Mouse (Mus musculus): Measurements from ENCODE around the gene Gm48552. TPM values are rescaled to one million over a fixed set of nuclear protein-coding genes. Genes with fewer than 3 reads are reported as not detected.
A peak's percentile ranks its signal among the peaks of the same experiment; 100 is the strongest.

Gene Gm48552
- polyA plus RNA-seq, 1 experiment from 2014 or later, result 1.2 TPM

DNA sequence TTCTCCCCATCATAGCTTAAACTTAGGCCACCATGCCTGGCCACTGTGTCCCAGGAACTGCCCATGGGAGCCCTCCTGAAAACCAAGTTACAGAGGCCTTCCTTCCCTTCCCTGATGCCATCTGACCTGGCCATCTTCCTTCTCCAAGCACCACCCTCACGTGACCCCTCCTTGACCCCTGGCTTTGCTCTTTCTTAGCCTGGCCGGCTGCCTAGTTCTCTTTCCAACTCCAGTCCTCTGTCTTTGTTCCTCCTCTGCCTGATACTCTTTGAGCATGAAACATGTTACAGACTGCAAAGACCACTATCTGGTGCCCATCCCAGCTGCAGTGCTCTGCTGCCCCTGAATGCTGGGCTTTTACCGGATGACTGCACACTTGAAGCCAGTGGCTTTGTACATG is 568 bp downstream of the Gm48552 start:
- no peaks in the 10 kb centered on the region for H3K9me3 ChIP-seq (replicated peaks)
- H3K9ac ChIP-seq, result peak overlapping the region; percentile 52; the same call in 1 of the 2 replicates
- ATAC-seq (ENCODE audit: insufficient number of reproducible peaks, low FRiP score), result no peak
- H3K36me3 ChIP-seq, result peaks cover 34% of the 10 kb centered on the region
- H3K27ac ChIP-seq (ENCODE audit: poor library complexity, severe bottlenecking), result peak overlapping the region; percentile 47; the same call in 1 of the 2 replicates
- H3K27me3 ChIP-seq (replicated peaks), result no peaks in the 10 kb centered on the region
- no peak overlapping the region for H3K4me3 ChIP-seq
- WGBS, result 53% methylated on average over 3 of the region's 3 CpGs
- no peak overlapping the region for H3K4me2 ChIP-seq
- peaks cover 46% of the 10 kb centered on the region for H3K4me1 ChIP-seq (replicated peaks)

GRCm38 (mm10) chr10:81389801-81390677 is 1.2 kb downstream of the Gm48552 start:
- Histone ChIP-seq H3K9ac (peak overlapping the region; percentile 52), H3K27me3 (replicated peaks) (no peaks in the 10 kb centered on the region), H3K4me2 (no peak overlapping the region), H3K4me1 (replicated peaks) (peaks cover 43% of the 10 kb centered on the region), H3K4me3 (no peak overlapping the region), H3K36me3 (peaks cover 34% of the 10 kb centered on the region), H3K27ac (ENCODE audit: poor library complexity, severe bottlenecking) (peak overlapping the region; percentile 47; the same call in 1 of the 2 replicates), H3K9me3 (replicated peaks) (no peaks in the 10 kb centered on the region)
- ATAC-seq (ENCODE audit: insufficient number of reproducible peaks, low FRiP score), result peak; percentile 46
- WGBS, result 58% methylated on average over 23 of the region's 23 CpGs

DNA sequence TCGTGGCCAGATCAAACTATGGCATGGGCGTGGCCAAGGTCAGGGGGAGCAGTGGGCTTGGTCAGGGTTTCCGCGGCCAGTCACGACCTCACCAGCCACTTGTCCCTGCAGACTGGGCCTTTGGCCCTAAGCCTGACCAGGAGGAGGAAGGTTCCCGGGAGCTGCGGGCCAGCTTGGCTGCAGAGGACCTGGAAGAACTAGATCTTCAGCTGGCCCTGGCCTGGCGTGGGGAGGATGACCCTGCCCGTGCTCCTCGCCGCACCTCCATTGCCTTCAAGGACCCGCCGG is 1.8 kb downstream of the Gm48552 start:
- peaks cover 34% of the 10 kb centered on the region for H3K36me3 ChIP-seq
- H3K9me3 ChIP-seq (replicated peaks), result no peaks in the 10 kb centered on the region
- peaks cover 37% of the 10 kb centered on the region for H3K4me1 ChIP-seq (replicated peaks)
- H3K27ac ChIP-seq (ENCODE audit: poor library complexity, severe bottlenecking), result no peak overlapping the region
- H3K4me2 ChIP-seq, result no peak overlapping the region
- H3K9ac ChIP-seq, result 0 out of 2 replicates have a peak overlapping the region, but pooled peaks have one; percentile 52
- no peak for ATAC-seq (ENCODE audit: insufficient number of reproducible peaks, low FRiP score)
- WGBS, result 84% methylated on average over 13 of the region's 13 CpGs
- H3K4me3 ChIP-seq, result no peak overlapping the region
- H3K27me3 ChIP-seq (replicated peaks), result no peaks in the 10 kb centered on the region

DNA sequence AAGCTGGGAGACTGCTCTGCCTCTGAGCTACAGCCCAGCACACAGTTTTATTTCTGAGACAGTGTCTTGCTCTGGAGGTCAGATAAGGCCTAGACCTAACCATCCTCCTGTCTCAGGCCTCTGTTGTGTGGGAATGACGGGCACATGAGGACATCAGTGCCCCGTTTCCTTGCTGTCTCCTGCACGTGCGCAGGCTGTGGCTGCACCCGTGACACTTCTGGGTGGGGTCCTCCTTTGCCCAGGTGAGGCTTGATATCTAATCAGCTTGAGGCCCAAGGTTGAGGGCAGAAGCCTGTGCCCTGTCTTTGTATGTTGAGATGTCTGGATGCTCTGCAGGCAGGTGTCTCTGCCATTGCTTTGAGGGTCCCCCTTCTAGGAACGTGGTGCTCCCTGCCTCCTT is 3.5 kb downstream of the Gm48552 start:
- H3K4me1 ChIP-seq (replicated peaks), result peaks cover 33% of the 10 kb centered on the region
- no peak overlapping the region for H3K4me3 ChIP-seq
- peaks cover 21% of the 10 kb centered on the region for H3K36me3 ChIP-seq
- no peak overlapping the region for H3K27ac ChIP-seq (ENCODE audit: poor library complexity, severe bottlenecking)
- 77% methylated on average over 6 of the region's 6 CpGs for WGBS
- ATAC-seq (ENCODE audit: insufficient number of reproducible peaks, low FRiP score), result no peak
- H3K4me2 ChIP-seq, result no peak overlapping the region
- no peaks in the 10 kb centered on the region for H3K27me3 ChIP-seq (replicated peaks)
- no peaks in the 10 kb centered on the region for H3K9me3 ChIP-seq (replicated peaks)
- no peak overlapping the region for H3K9ac ChIP-seq

- no peak for ATAC-seq (ENCODE audit: insufficient number of reproducible peaks, low FRiP score)
- H3K27me3 ChIP-seq (replicated peaks), result no peaks in the 10 kb centered on the region
- WGBS, result 49% methylated on average over 14 of the region's 14 CpGs
These were observed 4.0 kb downstream of the Gm48552 start, which contains the start of gene Smim24 for GRCm38 (mm10) chr10:81392781-81393185. Gene Smim24, plus strand, starts transcription at chr10:81393051.

GRCm38 (mm10) chr10:81393456-81394063 is 4.8 kb downstream of the Gm48552 start:
- Histone ChIP-seq H3K4me2 (peak overlapping the region; percentile 74), H3K9ac (peak overlapping the region; percentile 66), H3K4me1 (replicated peaks) (peaks cover 33% of the 10 kb centered on the region), H3K27me3 (replicated peaks) (no peaks in the 10 kb centered on the region), H3K9me3 (replicated peaks) (no peaks in the 10 kb centered on the region), H3K27ac (ENCODE audit: poor library complexity, severe bottlenecking) (peak overlapping the region; percentile 56; the same call in 1 of the 2 replicates), H3K36me3 (peaks cover 21% of the 10 kb centered on the region), H3K4me3 (peak overlapping the region; percentile 40)
- 6% methylated on average over 19 of the region's 19 CpGs for WGBS
- no peak for ATAC-seq (ENCODE audit: insufficient number of reproducible peaks, low FRiP score)

More at GRCm38 (mm10) chr10:81392781-81393185, 4.0 kb downstream of the Gm48552 start, which contains the start of gene Smim24:
- Histone ChIP-seq H3K4me1 (replicated peaks) (peaks cover 33% of the 10 kb centered on the region), H3K4me2 (peak within 1 kb of the TSS; percentile 74), H3K27ac (ENCODE audit: poor library complexity, severe bottlenecking) (peak within 1 kb of the TSS; percentile 56; the same call in 1 of the 2 replicates), H3K9me3 (replicated peaks) (no peaks in the 10 kb centered on the region), H3K4me3 (peak within 1 kb of the TSS; percentile 40), H3K36me3 (peaks cover 21% of the 10 kb centered on the region), H3K9ac (peak within 1 kb of the TSS; percentile 66)

- ATAC-seq (ENCODE audit: insufficient number of reproducible peaks, low FRiP score), result no peak
- Histone ChIP-seq H3K4me1 (replicated peaks) (peaks cover 20% of the 10 kb centered on the region), H3K27me3 (replicated peaks) (no peaks in the 10 kb centered on the region), H3K4me3 (no peak overlapping the region), H3K9ac (no peak overlapping the region), H3K4me2 (no peak overlapping the region), H3K9me3 (replicated peaks) (no peaks in the 10 kb centered on the region), H3K36me3 (peaks cover 31% of the 10 kb centered on the region), H3K27ac (ENCODE audit: poor library complexity, severe bottlenecking) (no peak overlapping the region)
- WGBS, result 13% methylated on average over 5 of the region's 5 CpGs
These were observed 6.3 kb downstream of the Gm48552 start for GRCm38 (mm10) chr10:81395127-81395526.

DNA sequence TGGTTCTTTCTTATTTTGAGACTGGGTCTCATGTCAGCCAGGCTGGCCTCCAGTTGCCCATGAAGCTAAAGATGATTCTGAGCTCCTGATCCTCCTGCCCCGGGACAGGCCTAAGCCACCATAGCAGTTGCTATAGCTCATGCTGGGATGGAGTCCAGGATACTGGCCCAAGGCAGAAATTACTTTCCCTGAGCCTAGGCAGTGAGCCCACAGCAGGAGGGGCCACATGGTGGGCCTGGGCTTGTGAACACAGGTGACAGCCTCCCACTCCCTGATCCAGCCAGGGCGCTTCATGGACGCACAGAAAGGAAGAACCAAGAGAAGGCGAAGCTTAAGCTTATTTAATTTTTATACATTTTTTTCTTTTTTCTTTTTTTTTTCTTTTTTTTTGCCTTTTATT is 7.1 kb downstream of the Gm48552 start:
- Histone ChIP-seq H3K27me3 (replicated peaks) (no peaks in the 10 kb centered on the region; the same call in 1 of the 2 replicates), H3K36me3 (peaks cover 38% of the 10 kb centered on the region), H3K9ac (no peak overlapping the region; the same call in 1 of the 2 replicates), H3K27ac (ENCODE audit: poor library complexity, severe bottlenecking) (no peak overlapping the region), H3K4me3 (no peak overlapping the region), H3K4me1 (replicated peaks) (peaks cover 24% of the 10 kb centered on the region), H3K9me3 (replicated peaks) (no peaks in the 10 kb centered on the region), H3K4me2 (no peak overlapping the region)
- ATAC-seq (ENCODE audit: insufficient number of reproducible peaks, low FRiP score), result no peak
- WGBS, result 77% methylated on average over 4 of the region's 4 CpGs

DNA sequence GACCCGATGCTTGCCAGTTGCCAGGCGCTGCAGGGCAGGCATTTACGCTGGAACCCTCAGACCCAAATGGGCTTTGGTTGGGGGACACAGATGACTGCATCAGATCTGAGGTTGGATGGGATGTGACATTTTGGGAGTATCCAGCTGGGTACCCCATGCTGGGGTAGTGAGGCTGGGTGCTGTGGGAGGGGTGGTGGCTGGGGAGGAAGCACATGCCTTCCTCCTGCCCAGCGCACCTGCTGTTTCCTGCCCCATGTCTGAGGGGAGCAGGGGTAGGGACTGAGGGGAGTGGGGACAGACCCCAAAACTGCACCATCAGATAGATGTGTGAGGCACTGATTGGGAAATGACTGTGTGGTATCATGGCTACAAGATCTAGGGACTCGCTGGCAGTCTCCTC is 7.9 kb downstream of the Gm48552 start:
- Histone ChIP-seq H3K9me3 (replicated peaks) (no peaks in the 10 kb centered on the region), H3K4me3 (no peak overlapping the region), H3K27me3 (replicated peaks) (no peaks in the 10 kb centered on the region; the same call in 1 of the 2 replicates), H3K9ac (no peak overlapping the region), H3K36me3 (peaks cover 38% of the 10 kb centered on the region), H3K4me1 (replicated peaks) (peaks cover 33% of the 10 kb centered on the region), H3K4me2 (no peak overlapping the region), H3K27ac (ENCODE audit: poor library complexity, severe bottlenecking) (no peak overlapping the region)
- ATAC-seq (ENCODE audit: insufficient number of reproducible peaks, low FRiP score), result no peak
- 76% methylated on average over 5 of the region's 5 CpGs for WGBS

DNA sequence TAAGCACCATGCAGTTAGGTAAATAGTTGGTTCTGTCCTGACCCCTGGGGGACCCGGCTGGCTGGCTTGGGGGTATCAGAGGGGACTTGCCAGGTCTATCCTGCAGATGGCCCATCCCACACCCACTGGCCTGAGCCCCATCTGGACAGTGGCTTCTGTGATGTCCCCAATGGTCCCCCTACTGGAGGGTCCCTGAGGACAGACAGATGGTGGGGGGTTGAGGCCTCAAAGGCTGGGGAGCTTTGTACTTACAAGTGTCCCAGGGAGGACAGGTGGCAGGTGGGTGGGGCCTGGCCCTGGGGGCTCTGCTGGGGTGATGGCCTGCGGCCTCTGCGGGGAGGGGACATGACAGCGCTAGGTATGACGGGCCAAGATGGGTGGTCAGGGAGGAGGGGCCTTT is 10.5 kb downstream of the Gm48552 start:
- ATAC-seq (ENCODE audit: insufficient number of reproducible peaks, low FRiP score), result no peak
- Histone ChIP-seq H3K27me3 (replicated peaks) (no peaks in the 10 kb centered on the region; the same call in 1 of the 2 replicates), H3K4me2 (no peak overlapping the region), H3K9me3 (replicated peaks) (no peaks in the 10 kb centered on the region), H3K4me1 (replicated peaks) (peaks cover 39% of the 10 kb centered on the region), H3K36me3 (peaks cover 56% of the 10 kb centered on the region), H3K9ac (no peak overlapping the region), H3K4me3 (no peak overlapping the region), H3K27ac (ENCODE audit: poor library complexity, severe bottlenecking) (no peak overlapping the region)
- 59% methylated on average over 5 of the region's 5 CpGs for WGBS

DNA sequence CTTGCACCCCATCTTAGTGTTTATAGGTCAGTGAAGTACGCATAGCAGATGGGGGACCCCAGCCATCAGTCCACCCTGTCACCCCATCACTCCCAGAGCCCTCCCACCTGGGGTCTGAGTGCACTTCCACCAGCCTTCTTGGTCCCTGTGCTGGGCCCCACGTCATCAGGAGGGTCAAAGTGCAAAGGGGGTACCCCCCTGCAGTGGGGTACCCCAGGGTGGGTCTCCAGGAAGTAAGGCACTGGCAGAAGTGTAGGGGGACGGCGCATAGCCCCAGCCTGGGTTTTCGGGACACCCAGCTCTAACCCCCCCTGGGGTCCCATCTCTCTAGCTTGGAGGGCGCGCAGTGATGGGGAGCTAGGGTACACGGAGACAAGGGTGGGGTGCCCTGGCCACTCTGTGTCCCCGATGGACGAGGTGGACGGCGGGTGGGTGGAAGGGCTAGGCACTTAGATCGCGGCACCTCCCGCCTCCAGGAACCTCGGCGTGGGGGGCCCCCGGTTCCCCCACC is 11.0 kb downstream of the Gm48552 start:
- 66% methylated on average over 18 of the region's 18 CpGs for WGBS
- Histone ChIP-seq H3K36me3 (peaks cover 61% of the 10 kb centered on the region), H3K4me2 (no peak overlapping the region), H3K9ac (no peak overlapping the region), H3K9me3 (replicated peaks) (no peaks in the 10 kb centered on the region), H3K27ac (ENCODE audit: poor library complexity, severe bottlenecking) (no peak overlapping the region), H3K4me1 (replicated peaks) (peaks cover 43% of the 10 kb centered on the region), H3K4me3 (no peak overlapping the region), H3K27me3 (replicated peaks) (peaks cover 5% of the 10 kb centered on the region; the same call in 1 of the 2 replicates)
- ATAC-seq (ENCODE audit: insufficient number of reproducible peaks, low FRiP score), result no peak

Measured in heart, embryonic 12.5 days (tissue).